Mouse (Mus musculus) mouse embryonic stem cell (cell line): ENCODE results near the gene Lama1.

Source experiments
- in situ Hi-C, 2 experiments: fragments of 300-500 bp; cut with MboI; formaldehyde crosslinking; loops; 1 replicate in 1 of 2; 3 replicates in 1 of 2; pipeline ENCODE4 v1.14.3; 2019 to 2020; ENCODE audit warnings: low sequenced_read_pairs in 2 of 2, low pct_unique_long_range_greater_than_20kb in 1 of 2, mixed read lengths in 1 of 2; ENCODE audit not compliant: unreplicated experiment in 1 of 2

The Lama1 gene

GRCm38 (mm10) chr17:67696694-67697386 is at the start of gene Lama1:
TSS of gene Lama1 (plus strand) at chr17:67697259.
- in situ Hi-C loops = no loop called here

- in situ Hi-C loops = no loop called here
Observed at GRCm38 (mm10) chr17:67651506-67651905, 45.6 kb upstream of the Lama1 start.

- in situ Hi-C loops = no loop called here
Observed at GRCm38 (mm10) chr17:67664299-67664698, 32.8 kb upstream of the Lama1 start.

- in situ Hi-C loops = no loop called here
Observed at GRCm38 (mm10) chr17:67666981-67667380, 30.1 kb upstream of the Lama1 start.

GRCm38 (mm10) chr17:67667981-67668380 is 29.1 kb upstream of the Lama1 start:
- in situ Hi-C loops = no loop called here

GRCm38 (mm10) chr17:67678576-67678975 is 18.5 kb upstream of the Lama1 start:
- in situ Hi-C loops = no loop called here

- in situ Hi-C loops = no loop called here
Observed at GRCm38 (mm10) chr17:67681084-67681483, 16.0 kb upstream of the Lama1 start.

DNA sequence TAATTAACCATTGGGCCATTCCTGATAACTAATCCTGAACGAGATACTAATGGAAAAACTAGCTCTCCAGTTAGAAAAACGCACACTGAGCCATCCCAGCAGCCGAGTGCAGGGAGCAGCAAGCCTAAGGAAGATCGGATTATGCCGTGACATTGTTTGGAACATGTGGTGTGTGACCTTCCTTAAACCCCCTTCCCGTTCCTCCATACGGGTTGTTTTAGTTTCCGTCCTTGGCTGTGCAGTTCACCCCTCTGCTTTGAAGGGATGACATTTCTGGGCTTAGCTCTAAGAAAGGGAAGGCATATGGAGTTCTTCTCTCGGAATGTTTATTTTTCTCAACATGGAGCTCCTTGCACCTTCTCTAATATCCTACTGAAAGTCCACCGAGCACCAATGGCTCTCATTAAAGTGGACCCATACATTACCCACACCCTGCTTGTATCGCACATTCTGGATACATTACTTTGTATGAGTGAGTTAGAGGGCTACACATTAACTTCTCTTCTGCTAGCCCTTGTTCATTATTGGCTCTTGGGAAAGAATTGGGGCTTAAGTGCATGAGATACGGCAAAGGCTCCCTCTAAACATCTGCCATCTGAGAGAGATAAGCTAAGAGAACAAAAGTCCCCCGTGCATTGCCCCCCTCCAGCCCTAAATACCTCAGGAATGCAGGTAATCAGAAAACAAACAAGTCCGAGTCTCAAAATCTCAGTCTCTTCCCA is 11.9 kb upstream of the Lama1 start:
- in situ Hi-C loops = no loop called here

GRCm38 (mm10) chr17:67687505-67687904 is 9.6 kb upstream of the Lama1 start:
- in situ Hi-C loops = no loop called here

DNA sequence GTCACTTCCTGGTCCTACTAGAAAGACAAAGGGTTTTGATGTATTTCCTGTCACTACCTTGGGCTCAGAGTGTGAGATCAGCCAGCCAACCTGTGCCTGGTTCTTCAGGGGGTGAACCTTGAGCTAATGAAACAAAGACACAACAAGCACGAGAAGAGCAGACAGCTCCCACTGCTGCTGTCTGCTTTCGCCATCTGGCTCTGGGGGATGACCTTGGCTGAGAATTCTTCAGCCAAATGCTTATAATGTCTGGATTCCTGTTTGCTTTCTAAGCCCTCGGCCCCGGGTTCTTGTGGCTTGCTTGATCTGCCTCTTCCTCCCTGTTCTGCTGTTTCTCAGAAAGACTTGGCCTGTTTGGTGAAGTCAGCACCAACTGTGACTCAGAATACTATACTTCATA is 6.4 kb upstream of the Lama1 start:
- in situ Hi-C loops = no loop called here

- in situ Hi-C loops = no loop called here
Observed at GRCm38 (mm10) chr17:67692651-67693050, 4.4 kb upstream of the Lama1 start.

GRCm38 (mm10) chr17:67693861-67694260 is 3.2 kb upstream of the Lama1 start:
- in situ Hi-C loops = no loop called here

- in situ Hi-C loops = no loop called here
Observed at GRCm38 (mm10) chr17:67697461-67697891, 417 bp downstream of the Lama1 start.

DNA sequence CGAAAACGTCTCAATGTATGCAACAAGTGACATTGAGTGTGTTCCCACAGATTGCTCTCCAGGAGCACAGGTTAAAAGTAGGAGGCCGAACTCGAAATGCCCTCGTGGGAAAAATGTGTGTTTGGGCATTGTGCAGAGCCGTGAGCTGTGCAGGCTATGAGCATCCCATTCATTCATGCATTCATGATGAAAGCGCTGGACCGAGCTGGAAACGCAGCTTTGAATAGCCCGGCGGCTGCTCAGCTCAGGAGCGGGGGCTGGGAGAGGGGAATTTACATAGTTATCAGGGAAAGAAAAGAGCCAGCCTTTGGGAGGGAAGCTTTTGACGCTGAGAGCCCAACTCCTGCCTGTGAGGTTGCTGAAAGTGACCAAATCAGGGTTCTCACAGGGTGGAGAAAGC is 1.2 kb downstream of the Lama1 start:
- in situ Hi-C loops = no loop called here

- in situ Hi-C loops = no loop called here
Observed at GRCm38 (mm10) chr17:67701761-67702160, 4.7 kb downstream of the Lama1 start.

DNA sequence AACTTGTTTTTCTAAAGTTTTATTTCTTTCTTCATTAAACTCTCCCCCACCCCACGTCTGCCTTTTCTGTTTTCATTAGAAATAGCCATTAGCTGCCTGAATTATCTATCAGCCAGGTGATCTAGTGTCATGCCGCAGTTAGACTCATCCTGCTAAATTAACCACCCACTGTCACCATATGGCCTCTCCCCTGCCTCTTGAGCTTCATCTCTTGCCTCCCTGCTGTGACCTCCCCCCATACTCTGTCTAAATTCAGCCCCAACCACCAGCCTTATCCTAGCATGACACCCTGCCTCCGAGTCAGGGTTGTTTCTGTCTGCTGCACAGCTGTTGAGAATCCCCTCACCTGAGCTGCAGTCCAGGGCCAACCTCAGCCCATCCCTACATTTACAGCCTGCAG is 5.9 kb downstream of the Lama1 start:
- in situ Hi-C loops = no loop called here

- in situ Hi-C loops = no loop called here
Observed at GRCm38 (mm10) chr17:67705035-67705769, 8.1 kb downstream of the Lama1 start.

GRCm38 (mm10) chr17:67706372-67706771 is 9.3 kb downstream of the Lama1 start:
- in situ Hi-C loops = no loop called here

GRCm38 (mm10) chr17:67707793-67708364 is 10.8 kb downstream of the Lama1 start:
- in situ Hi-C loops = no loop called here
